Mouse (Mus musculus) embryonic facial prominence, embryonic 14.5 days (tissue): ENCODE results near the gene Lefty1. TPM values are rescaled to one million over a fixed set of nuclear protein-coding genes. Genes with fewer than 3 reads are reported as not detected.
"Not testable (repeated sequence)": the region's sequence is repeated elsewhere in the genome, so short reads cannot be mapped to it uniquely, and the experiment has no call there.

Experiments used
- ATAC-seq: fragments of 200-750 bp; cut with Nextera tagmentation; 2 replicates; pipeline ENCODE4 v1.8.0; 2017; ENCODE audit warnings: low read depth, moderate number of reproducible peaks, moderate TSS enrichment
- DNase-seq: peaks from one replicate; pipeline ENCODE4 v3.0.0-alpha.2; 2015; ENCODE audit warnings: low spot score
- H3K27ac ChIP-seq: fragments of 300-500 bp; sonication (generic); replicated peaks from 2 replicates; pipeline ENCODE4 v1.5.1; 2014; ENCODE audit warnings: low read depth, mild to moderate bottlenecking, low read length, moderate library complexity
- H3K27me3 ChIP-seq: fragments of 300-500 bp; sonication (generic); replicated peaks from 2 replicates; pipeline ENCODE4 v1.6.1; 2014; ENCODE audit warnings: low read length; ENCODE audit not compliant: control insufficient read depth, insufficient read depth
- H3K36me3 ChIP-seq: fragments of 300-500 bp; sonication (generic); 2 replicates; pipeline ENCODE4 v1.6.1; 2014; ENCODE audit warnings: low read length, mixed read lengths; ENCODE audit not compliant: control insufficient read depth, insufficient read depth
- H3K4me1 ChIP-seq: fragments of 300-500 bp; sonication (generic); 2 replicates; pipeline ENCODE4 v1.6.1; 2014; ENCODE audit warnings: antibody characterized with exemption, low read length; ENCODE audit not compliant: control insufficient read depth, insufficient read depth
- H3K4me2 ChIP-seq: fragments of 300-500 bp; sonication (generic); 2 replicates; pipeline ENCODE4 v1.6.1; 2014; ENCODE audit warnings: low read depth, mild to moderate bottlenecking, low read length, moderate library complexity, mixed read lengths
- H3K4me3 ChIP-seq: fragments of 300-500 bp; sonication (generic); 2 replicates; pipeline ENCODE4 v1.5.1; 2014; ENCODE audit warnings: low read depth, mild to moderate bottlenecking, low read length
- H3K9ac ChIP-seq: fragments of 300-500 bp; sonication (generic); 2 replicates; pipeline ENCODE4 v1.6.1; 2014; ENCODE audit warnings: low read depth, mild to moderate bottlenecking, low read length, moderate library complexity, mixed read lengths
- H3K9me3 ChIP-seq: fragments of 300-500 bp; sonication (generic); 2 replicates; pipeline ENCODE4 v1.6.1; 2016; ENCODE audit warnings: low read length; ENCODE audit not compliant: control insufficient read depth
- WGBS: fragments of 180-500 bp; shearing (Covaris S2); extraction: QIAGEN DNeasy Blood & Tissue Kit; methylation state at CpG from one replicate; pipeline ENCODE4 v1.1.7; 2014; 5-methylcytosine and 5-hydroxymethylcytosine counted together
- polyA plus RNA-seq: library from polyadenylated mRNA; unstranded; fragments of >200 nt; fragmentation: Nextera tagmentation; extraction: Ambion mirVana; gene quantifications from 2 replicates; pipeline ENCODE4 v1.2.1, GENCODE M21; 2014

The Lefty1 gene
- 2.9 and 3.2 TPM in 2 replicates for polyA plus RNA-seq

DNA sequence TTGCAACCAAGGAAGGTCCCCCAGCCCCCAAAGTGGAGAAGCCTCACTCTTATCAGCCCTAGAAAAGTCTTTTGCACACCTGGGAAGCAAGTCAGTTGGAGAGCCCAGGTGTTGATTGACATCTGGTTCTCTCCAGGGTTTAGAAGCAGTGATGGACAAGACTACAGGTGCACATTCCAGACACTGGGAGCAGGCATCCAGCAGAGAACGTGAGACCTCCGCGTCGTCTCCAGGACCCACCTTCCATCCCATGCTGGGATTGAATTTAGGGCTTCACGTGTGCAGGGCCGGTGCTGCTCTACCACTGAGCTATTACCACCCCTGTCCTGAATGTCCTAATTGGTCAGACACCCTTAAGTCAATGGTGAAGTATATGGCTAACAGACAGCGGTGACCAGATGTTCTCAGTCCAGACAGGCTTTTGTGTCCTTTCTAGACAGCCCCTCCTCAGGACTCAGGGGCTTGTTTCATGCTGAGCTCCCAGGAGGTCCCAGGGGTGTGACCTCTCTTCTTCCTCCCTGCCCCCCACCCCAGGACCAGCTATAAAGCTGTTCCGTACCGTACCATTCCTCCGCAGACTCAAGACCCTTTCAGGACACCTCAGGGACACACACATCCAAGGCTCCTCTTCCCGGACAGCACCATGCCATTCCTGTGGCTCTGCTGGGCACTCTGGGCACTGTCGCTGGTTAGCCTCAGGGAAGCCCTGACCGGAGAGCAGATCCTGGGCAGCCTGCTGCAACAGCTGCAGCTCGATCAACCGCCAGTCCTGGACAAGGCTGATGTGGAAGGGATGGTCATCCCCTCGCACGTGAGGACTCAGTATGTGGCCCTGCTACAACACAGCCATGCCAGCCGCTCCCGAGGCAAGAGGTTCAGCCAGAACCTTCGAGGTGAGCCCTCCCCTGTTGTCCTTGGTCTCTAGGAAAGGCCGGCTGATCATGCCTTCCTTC is at the start of gene Lefty1:
Gene Lefty1, plus strand, starts transcription at position 556 of the 953 bp plus-strand sequence.
- Histone ChIP-seq H3K4me3 (no peak within 1 kb of the TSS), H3K4me2 (no peak within 1 kb of the TSS), H3K27me3 (peaks cover 42% of the 10 kb centered on the region), H3K9me3 (no peaks in the 10 kb centered on the region), H3K4me1 (no peaks in the 10 kb centered on the region), H3K9ac (no peak within 1 kb of the TSS), H3K36me3 (no peaks in the 10 kb centered on the region), H3K27ac (no peak within 1 kb of the TSS)
- WGBS: 14% methylated on average over 21 of the region's 21 CpGs
- DNase-seq (no peak), ATAC-seq (no peak)

DNA sequence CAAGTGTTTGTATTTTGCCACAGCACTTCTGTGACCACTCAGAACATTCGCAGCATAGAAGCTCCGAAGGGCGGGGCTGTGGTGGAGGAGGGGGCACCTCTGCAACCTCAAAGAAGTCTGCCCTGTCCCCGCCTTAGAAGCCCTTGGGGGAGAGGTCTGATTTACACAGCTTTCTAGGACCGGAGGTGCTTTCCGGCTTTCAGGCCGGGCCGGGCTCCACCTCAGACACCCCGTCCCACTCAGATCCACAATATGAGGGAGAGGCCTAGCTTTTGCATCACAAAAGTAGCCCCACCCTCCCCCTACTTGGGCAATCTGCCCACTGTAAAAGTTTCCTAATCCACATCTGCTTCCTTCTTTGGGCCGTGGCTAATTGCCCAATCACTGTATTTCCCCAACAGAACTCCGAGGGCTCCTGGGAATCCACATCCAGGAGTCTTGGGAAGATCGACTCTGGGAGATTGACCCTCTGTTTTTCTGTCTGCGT is 46.2 kb upstream of the Lefty1 start:
- Histone ChIP-seq H3K27me3 (peaks cover 11% of the 10 kb centered on the region; the same call in 1 of the 2 replicates), H3K9ac (peak overlapping the region; percentile 45), H3K4me2 (peak overlapping the region; percentile 45), H3K4me1 (peaks cover 13% of the 10 kb centered on the region), H3K4me3 (no peak overlapping the region), H3K36me3 (no peaks in the 10 kb centered on the region), H3K27ac (peak overlapping the region; percentile 39; the same call in 1 of the 2 replicates), H3K9me3 (no peaks in the 10 kb centered on the region)
- ATAC-seq (peak; percentile 82), DNase-seq (peak; percentile 89)
- 6% methylated on average over 13 of the region's 13 CpGs for WGBS

DNA sequence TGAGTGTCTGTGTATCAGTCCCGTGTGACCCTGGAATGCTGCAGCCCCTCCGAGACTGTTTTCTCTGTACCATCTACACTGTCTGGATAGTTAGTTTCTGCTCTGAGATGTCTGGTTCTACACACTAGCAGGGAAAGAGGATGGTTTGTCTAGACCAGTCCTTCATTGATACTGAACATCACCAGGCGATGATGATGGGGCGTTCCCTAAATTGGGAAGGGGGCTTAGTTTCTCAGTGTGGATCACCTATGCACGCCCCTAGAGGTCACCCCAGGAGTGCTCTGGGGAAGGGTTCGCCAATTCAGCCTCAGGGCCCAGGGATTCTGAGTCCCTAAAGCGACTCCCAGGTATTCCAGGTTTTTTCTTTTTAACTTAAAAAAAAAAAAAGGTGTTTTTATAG is 45.6 kb upstream of the Lefty1 start:
- Histone ChIP-seq H3K27me3 (peaks cover 15% of the 10 kb centered on the region), H3K9ac (peak overlapping the region; percentile 45), H3K4me2 (peak overlapping the region; percentile 45), H3K9me3 (no peaks in the 10 kb centered on the region), H3K4me1 (peaks cover 13% of the 10 kb centered on the region), H3K27ac (peak overlapping the region; percentile 39; the same call in 1 of the 2 replicates), H3K36me3 (no peaks in the 10 kb centered on the region), H3K4me3 (no peak overlapping the region)
- WGBS: 32% methylated on average over 7 of the region's 7 CpGs
- DNase-seq (no peak), ATAC-seq (0 out of 2 replicates have a peak, but pooled peaks have one; percentile 6)

DNA sequence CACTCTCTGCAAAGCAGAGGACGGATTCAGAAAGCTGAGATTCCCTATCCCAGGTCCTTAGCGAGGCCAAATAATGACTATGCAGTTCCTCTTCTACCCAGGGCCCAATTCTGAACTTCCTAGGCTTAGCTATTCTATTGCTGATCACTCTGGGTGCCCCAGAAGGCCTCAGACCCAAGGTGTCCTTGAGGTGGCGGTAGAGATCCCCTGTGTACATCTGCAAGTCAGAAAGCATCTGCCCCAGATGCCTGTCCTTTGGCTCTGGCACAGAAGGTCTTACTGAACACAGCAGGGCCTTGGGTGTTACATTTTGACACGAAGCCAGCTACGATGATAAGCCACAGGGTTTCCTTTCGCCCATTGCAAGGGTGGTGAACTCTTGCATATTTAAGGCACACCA is 45.0 kb upstream of the Lefty1 start:
- no peak overlapping the region for H3K27ac ChIP-seq
- no peaks in the 10 kb centered on the region for H3K36me3 ChIP-seq
- DNase-seq: peak; percentile 10
- H3K4me2 ChIP-seq: no peak overlapping the region
- peaks cover 22% of the 10 kb centered on the region for H3K27me3 ChIP-seq
- H3K9ac ChIP-seq: no peak overlapping the region
- H3K4me1 ChIP-seq: peaks cover 13% of the 10 kb centered on the region
- no peaks in the 10 kb centered on the region for H3K9me3 ChIP-seq
- no peak overlapping the region for H3K4me3 ChIP-seq
- WGBS: 40% methylated on average over 6 of the region's 6 CpGs
- no peak for ATAC-seq

DNA sequence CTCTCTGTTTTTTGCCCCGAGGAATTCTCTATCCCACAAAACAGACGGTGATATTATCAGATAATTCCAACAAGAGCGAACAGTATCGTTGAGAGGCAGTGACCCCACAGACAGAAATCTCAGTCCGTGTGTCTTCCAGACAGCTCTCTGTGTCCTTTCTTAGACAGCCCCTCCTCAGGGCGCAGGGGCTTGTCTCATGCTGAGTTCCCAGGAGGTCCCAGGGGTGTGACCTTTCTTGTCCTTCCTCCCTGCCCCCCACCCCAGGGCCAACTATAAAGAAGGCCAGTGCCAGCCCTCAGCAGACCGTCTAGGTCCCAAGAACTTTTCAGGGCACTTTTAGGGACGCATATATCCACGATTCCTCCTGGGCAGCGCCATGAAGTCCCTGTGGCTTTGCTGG is 42.0 kb upstream of the Lefty1 start, which contains the start of gene Lefty2:
Gene Lefty2, plus strand, starts transcription at position 301 of the 400 bp plus-strand sequence.
- no peak within 1 kb of the TSS for H3K9ac ChIP-seq
- no peaks in the 10 kb centered on the region for H3K36me3 ChIP-seq
- no peak for DNase-seq
- H3K9me3 ChIP-seq: no peaks in the 10 kb centered on the region
- H3K4me3 ChIP-seq: no peak within 1 kb of the TSS
- ATAC-seq: no peak
- peaks cover 13% of the 10 kb centered on the region for H3K4me1 ChIP-seq
- no peak within 1 kb of the TSS for H3K27ac ChIP-seq
- no peak within 1 kb of the TSS for H3K4me2 ChIP-seq
- 50% methylated on average over 10 of the region's 10 CpGs for WGBS
- peaks cover 30% of the 10 kb centered on the region for H3K27me3 ChIP-seq

DNA sequence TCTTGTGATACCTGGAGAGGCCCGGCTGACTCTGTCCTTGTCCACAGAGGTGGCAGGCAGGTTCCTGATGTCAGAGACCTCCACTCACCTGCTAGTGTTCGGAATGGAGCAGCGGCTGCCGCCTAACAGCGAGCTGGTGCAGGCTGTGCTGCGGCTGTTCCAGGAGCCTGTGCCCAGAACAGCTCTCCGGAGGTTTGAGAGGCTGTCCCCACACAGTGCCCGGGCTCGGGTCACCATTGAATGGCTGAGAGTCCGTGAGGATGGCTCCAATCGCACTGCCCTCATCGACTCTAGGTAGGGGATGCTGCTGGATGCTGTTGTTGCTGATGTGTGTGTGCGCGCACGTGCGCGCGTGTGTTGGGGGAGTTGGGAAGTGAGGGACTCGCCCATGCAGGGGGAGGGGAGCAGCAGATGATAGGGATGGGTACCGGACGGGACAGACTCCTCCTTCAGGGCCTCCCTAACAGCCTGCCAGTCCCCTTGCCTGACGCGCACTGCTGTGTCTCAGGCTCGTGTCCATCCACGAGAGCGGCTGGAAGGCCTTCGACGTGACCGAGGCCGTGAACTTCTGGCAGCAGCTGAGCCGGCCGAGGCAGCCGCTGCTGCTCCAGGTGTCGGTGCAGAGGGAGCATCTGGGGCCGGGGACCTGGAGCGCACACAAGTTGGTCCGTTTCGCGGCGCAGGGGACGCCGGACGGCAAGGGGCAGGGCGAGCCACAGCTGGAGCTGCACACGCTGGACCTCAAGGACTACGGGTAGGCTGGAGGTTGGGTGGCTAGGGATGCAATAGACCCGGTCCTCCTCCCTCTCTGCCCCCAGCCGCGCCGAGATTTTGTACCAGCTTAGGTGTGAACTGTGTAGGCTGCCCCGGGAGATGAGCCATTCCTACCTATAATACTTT is 40.5 kb upstream of the Lefty1 start:
- Histone ChIP-seq H3K4me2 (peak overlapping the region; percentile 39), H3K27me3 (peaks cover 30% of the 10 kb centered on the region), H3K4me3 (peak overlapping the region; percentile 21)
- not testable (repeated sequence) for ATAC-seq, DNase-seq, H3K4me1 ChIP-seq, H3K27ac ChIP-seq, H3K9me3 ChIP-seq, H3K9ac ChIP-seq, H3K36me3 ChIP-seq
- WGBS: 6% methylated on average over 22 of the region's 51 CpGs

DNA sequence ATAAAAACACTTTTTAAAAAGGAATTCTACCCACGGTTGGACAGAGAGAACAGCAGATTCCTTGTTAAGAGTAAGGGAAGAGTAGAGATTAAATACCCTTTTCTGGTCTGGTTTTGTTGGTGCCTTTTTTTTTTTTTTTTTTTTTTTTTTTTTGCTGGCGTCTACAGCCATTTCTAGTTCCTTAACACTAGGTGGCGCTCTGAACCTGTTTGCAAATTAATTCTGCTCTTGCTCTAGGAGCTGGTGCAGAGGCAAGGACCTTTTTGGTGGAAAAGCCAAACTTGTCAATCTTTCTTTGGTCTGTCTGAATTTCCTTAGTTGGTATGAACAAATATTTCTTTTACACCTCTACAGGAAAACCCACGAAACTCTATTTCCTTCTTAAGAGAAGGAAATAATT is 33.7 kb upstream of the Lefty1 start:
- Histone ChIP-seq H3K4me2 (no peak overlapping the region), H3K27ac (no peak overlapping the region), H3K36me3 (peaks cover 5% of the 10 kb centered on the region; the same call in 1 of the 2 replicates), H3K4me3 (no peak overlapping the region), H3K27me3 (no peaks in the 10 kb centered on the region), H3K9ac (no peak overlapping the region), H3K9me3 (no peaks in the 10 kb centered on the region), H3K4me1 (peaks cover 7% of the 10 kb centered on the region; the same call in 1 of the 2 replicates)
- WGBS: under 1% methylated on average over 4 of the region's 4 CpGs
- ATAC-seq (no peak), DNase-seq (peak; percentile 87)

DNA sequence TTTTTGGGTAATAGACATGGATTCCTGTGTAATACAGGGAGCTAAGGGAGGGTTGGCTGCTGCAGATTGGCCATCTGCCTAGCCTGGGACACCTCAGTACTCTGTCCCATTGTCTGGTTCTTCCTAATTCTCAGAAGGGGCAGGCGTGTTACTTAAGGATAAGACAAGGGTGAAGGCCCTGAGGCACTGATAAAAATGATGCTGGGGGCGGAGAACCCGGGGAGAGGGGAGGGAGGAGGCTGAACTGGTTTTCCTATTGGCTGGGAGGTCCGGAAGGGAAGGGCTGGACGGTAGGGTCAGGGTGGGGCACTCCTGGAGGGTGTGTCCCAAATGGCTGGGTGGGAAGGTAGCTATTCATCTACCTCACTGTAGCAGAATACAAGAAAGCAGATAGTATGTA is 31.9 kb upstream of the Lefty1 start:
- Histone ChIP-seq H3K27me3 (no peaks in the 10 kb centered on the region), H3K36me3 (peaks cover 23% of the 10 kb centered on the region), H3K27ac (no peak overlapping the region), H3K4me1 (peaks cover 7% of the 10 kb centered on the region; the same call in 1 of the 2 replicates), H3K9ac (no peak overlapping the region), H3K9me3 (no peaks in the 10 kb centered on the region), H3K4me3 (no peak overlapping the region), H3K4me2 (no peak overlapping the region)
- no peak for DNase-seq
- WGBS: 31% methylated on average over 5 of the region's 5 CpGs
- ATAC-seq: no peak
